ENCODE assay signal across 17 mouse cellular contexts in genomic region chr19:27336126-27336917, GRCm38 (mm10). TPM values are rescaled to one million over a fixed set of nuclear protein-coding genes. Genes with fewer than 3 reads are reported as not detected.
A peak's percentile ranks its signal among the peaks of the same experiment; 100 is the strongest.
DNase-seq lines count a peak whose midpoint lies in the region; ATAC-seq and TF ChIP-seq lines count a peak whose summit lies in the region.
"Had no signal": no experiment of that assay in that cellular context is flagged by ENCODE, and none has a peak within 500 bp of the region (broad histone marks: within the 10 kb centered on the region; RNA-seq: fewer than 3 reads in every experiment).

No protein-coding gene starts in this region.

- no peaks in the 10 kb centered on the region for H3K27me3 ChIP-seq in intestine, embryonic 14.5 days (replicated peaks; ENCODE audit: control insufficient read depth, insufficient read depth, low read length)
- no peaks in the 10 kb centered on the region for H3K27me3 ChIP-seq in intestine, postnatal 0 days (replicated peaks; ENCODE audit: control insufficient read depth, insufficient read depth, low read length)
- H3K27me3 ChIP-seq: hindbrain, embryonic 12.5 days had no signal

- H3K4me1 ChIP-seq in intestine, embryonic 14.5 days (replicated peaks; ENCODE audit: control insufficient read depth, insufficient read depth, low read length): no peaks in the 10 kb centered on the region
- H3K4me1 ChIP-seq in intestine, postnatal 0 days (replicated peaks; ENCODE audit: control insufficient read depth, insufficient read depth, low read length): no peaks in the 10 kb centered on the region

- no peaks in the 10 kb centered on the region for H3K9me3 ChIP-seq in intestine, embryonic 14.5 days (ENCODE audit: control insufficient read depth, low read length)
- no peaks in the 10 kb centered on the region for H3K9me3 ChIP-seq in intestine, postnatal 0 days (ENCODE audit: control insufficient read depth)
- H3K9me3 ChIP-seq: hindbrain, embryonic 12.5 days; limb, embryonic 12.5 days had no signal

- H3K27ac ChIP-seq in intestine, embryonic 14.5 days (ENCODE audit: low read depth): no peak overlapping the region
- H3K27ac ChIP-seq in intestine, postnatal 0 days (ENCODE audit: low read depth, low read length): no peak overlapping the region
- H3K27ac ChIP-seq: hindbrain, embryonic 12.5 days; layer of hippocampus, adult 2 months; limb, embryonic 12.5 days had no signal

- no peak for ATAC-seq in intestine, embryonic 14.5 days (replicated peaks; ENCODE audit: low FRiP score, low TSS enrichment, low read depth)
- no peak for ATAC-seq in intestine, postnatal 0 days

- DNase-seq in intestine, embryonic 14.5 days (ENCODE audit: low spot score): peak; percentile 45
- peak; percentile 20 for DNase-seq in Muller cell, postnatal 12 days (ENCODE audit: inconsistent ontology term)
- DNase-seq in gastrocnemius, adult 8-10 months (ENCODE audit: low spot score in 2 of 2): peak; percentile 31 to 43
- peak; percentile 27 for DNase-seq in heart, postnatal 4 days
- no peak for DNase-seq in layer of hippocampus, postnatal 14 days (ENCODE audit: low spot score in 2 of 2)
- DNase-seq in thymus, postnatal 14 days: no peak
- no peak for DNase-seq in layer of hippocampus, adult 9-10 months (ENCODE audit: low spot score)
- DNase-seq: adrenal gland, adult 2 months; kidney, adult 2 months; thymus, postnatal 25 days had no signal

- no peak overlapping the region for H3K4me2 ChIP-seq in intestine, embryonic 14.5 days (ENCODE audit: low read length)
- no peak overlapping the region for H3K4me2 ChIP-seq in intestine, postnatal 0 days (replicated peaks; ENCODE audit: low read depth)
- H3K4me2 ChIP-seq: hindbrain, embryonic 12.5 days; limb, embryonic 12.5 days had no signal

- no peak overlapping the region for H3K4me3 ChIP-seq in intestine, embryonic 14.5 days (ENCODE audit: low read depth, low read length)
- H3K4me3 ChIP-seq in intestine, postnatal 0 days (ENCODE audit: low read depth, low read length): no peak overlapping the region
- H3K4me3 ChIP-seq: hindbrain, embryonic 12.5 days; layer of hippocampus, adult 2 months; limb, embryonic 12.5 days; myocyte had no signal

- TF ChIP-seq CTCF in intestine, postnatal 0 days (IDR thresholded peaks at IDR 0.05; ENCODE audit: low read depth): no peak

- no peak overlapping the region for H3K9ac ChIP-seq in intestine, embryonic 14.5 days (ENCODE audit: low read length)
- no peak overlapping the region for H3K9ac ChIP-seq in intestine, postnatal 0 days (ENCODE audit: low read depth, low read length)
- H3K9ac ChIP-seq: hindbrain, embryonic 12.5 days; limb, embryonic 12.5 days had no signal

- H3K36me3 ChIP-seq in intestine, embryonic 14.5 days (ENCODE audit: control insufficient read depth, insufficient read depth, low read length): no peaks in the 10 kb centered on the region
- H3K36me3 ChIP-seq in intestine, postnatal 0 days (ENCODE audit: control insufficient read depth, insufficient read depth): no peaks in the 10 kb centered on the region
- H3K36me3 ChIP-seq: hindbrain, embryonic 12.5 days; limb, embryonic 12.5 days had no signal

- 87% methylated on average over 4 of the region's 4 CpGs for WGBS in intestine, embryonic 14.5 days
- WGBS in intestine, postnatal 0 days: 78% methylated on average over 4 of the region's 4 CpGs

RNA-seq across cellular contexts. Expression of gene Kcnv2, which starts 13.9 kb away (rescaled TPM):
- 0.26 and 0.46 TPM in 2 replicates for polyA plus RNA-seq in intestine, embryonic 14.5 days (2014; fragmentation: Nextera tagmentation; extraction: Ambion mirVana)
- polyA plus RNA-seq in intestine, postnatal 0 days (2015; fragmentation: Nextera tagmentation; extraction: Ambion mirVana): 0.03 and 0.04 TPM in 2 replicates
- under 1 TPM in 3 of 4 experiments, not detected in 1; 0.07 to 0.16 (median 0.11) TPM for total RNA-seq in gastrocnemius, adult 8-10 months (2022)
- under 1 TPM in 1 of 2 experiments, not detected in 1; 0.09 TPM for total RNA-seq in heart, postnatal 4 days (2021)
- under 1 TPM in 1 of 2 experiments, not detected in 1; 0.25 TPM for total RNA-seq in layer of hippocampus, postnatal 14 days (2021)
- total RNA-seq: common myeloid progenitor, adult 5-6 weeks; layer of hippocampus, adult 2 months had no signal
- polyA plus RNA-seq: adrenal gland, adult 2 months; frontal cortex, adult 2 months; limb, embryonic 12.5 days; myocyte had no signal

Comparison
In these comparisons a context has a peak if more than half of its experiments do, and no peak if none do; other contexts are left out.
1. DNase-seq: peak in intestine, embryonic 14.5 days (single experiment), Muller cell, postnatal 12 days (single experiment), gastrocnemius, adult 8-10 months (2 of 2) and heart, postnatal 4 days (single experiment); none in layer of hippocampus, postnatal 14 days (0 of 2), thymus, postnatal 14 days (single experiment) and layer of hippocampus, adult 9-10 months (single experiment).